Mouse (Mus musculus) MEL (cell line): ENCODE data around the gene Mst1. TPM values are rescaled to one million over a fixed set of nuclear protein-coding genes. Genes with fewer than 3 reads are reported as not detected.

Experiments
- DNase-seq: peaks from one replicate; pipeline ENCODE4 v3.0.0; 2011; ENCODE audit warnings: low read depth, low spot score
- H3K27ac ChIP-seq: 2 replicates; pipeline ENCODE4 v1.5.1; 2012; ENCODE audit warnings: low read depth, mild to moderate bottlenecking, control low read depth, low read length, moderate library complexity; ENCODE audit not compliant: control insufficient read depth
- H3K27me3 ChIP-seq, 2 experiments: fragments of 150-350 bp in 1 of 2; sonication (generic) in 1 of 2; 2 replicates each; pipeline ENCODE4 v1.6.1; 2012; ENCODE audit warnings: low read length in 2 of 2, mild to moderate bottlenecking in 2 of 2, improper control_type of control experiment in 1 of 2, moderate library complexity in 1 of 2; ENCODE audit not compliant: insufficient read depth in 2 of 2, control insufficient read depth in 1 of 2
- H3K36me3 ChIP-seq, 2 experiments: 2 replicates each; pipeline ENCODE4 v1.6.1; 2012 to 2014; ENCODE audit warnings: low read length in 2 of 2, improper control_type of control experiment in 1 of 2, inconsistent platforms in 1 of 2, mild to moderate bottlenecking in 1 of 2; ENCODE audit not compliant: insufficient read depth in 2 of 2, control insufficient read depth in 1 of 2
- H3K4me1 ChIP-seq, 2 experiments: fragments of 150-350 bp in 1 of 2; sonication (generic) in 1 of 2; 2 replicates each; pipeline ENCODE4 v1.6.1; 2012; ENCODE audit warnings: low read length in 2 of 2, improper control_type of control experiment in 1 of 2, mild to moderate bottlenecking in 1 of 2; ENCODE audit not compliant: insufficient read depth in 2 of 2, control insufficient read depth in 1 of 2
- H3K4me3 ChIP-seq, 2 experiments: fragments of 150-350 bp in 1 of 2; sonication (generic) in 1 of 2; 2 replicates each; pipeline ENCODE4 v1.5.1; 2012; ENCODE audit warnings: low read depth in 2 of 2, low read length in 2 of 2, mild to moderate bottlenecking in 2 of 2, moderate library complexity in 2 of 2, control low read depth in 1 of 2, improper control_type of control experiment in 1 of 2; ENCODE audit not compliant: control insufficient read depth in 1 of 2, insufficient read depth in 1 of 2
- H3K79me2 ChIP-seq: 2 replicates; pipeline ENCODE4 v1.6.1; 2012; ENCODE audit warnings: mild to moderate bottlenecking, low read length, moderate library complexity; ENCODE audit not compliant: control insufficient read depth, poor library complexity, insufficient read depth
- H3K9ac ChIP-seq: 2 replicates; pipeline ENCODE4 v1.6.1; 2012; ENCODE audit warnings: low read depth, mild to moderate bottlenecking, control low read depth, low read length, moderate library complexity; ENCODE audit not compliant: control insufficient read depth, poor library complexity, severe bottlenecking
- H3K9me3 ChIP-seq: fragments of 150-350 bp; sonication (generic); replicated peaks from 2 replicates; pipeline ENCODE4 v1.6.1; 2012; ENCODE audit warnings: mild to moderate bottlenecking, low read length, improper control_type of control experiment, moderate library complexity; ENCODE audit not compliant: insufficient read depth
- CTCF ChIP-seq, 3 experiments: IDR thresholded peaks in 2 of 3; conservative IDR thresholded peaks in 1 of 3; 2 replicates each; pipeline ENCODE4 v1.5.1; 2011 to 2012; ENCODE audit warnings: low read length in 3 of 3, low read depth in 2 of 3, mild to moderate bottlenecking in 2 of 3, improper control_type of control experiment in 1 of 3, inconsistent platforms in 1 of 3, mixed read lengths in 1 of 3, moderate library complexity in 1 of 3; ENCODE audit not compliant: control insufficient read depth in 1 of 3, insufficient read depth in 1 of 3, poor library complexity in 1 of 3, severe bottlenecking in 1 of 3
- EP300 ChIP-seq, 2 experiments: IDR thresholded peaks; 2 replicates each; pipeline ENCODE4 v1.6.1; 2011; ENCODE audit warnings: improper control_type of control experiment in 2 of 2, low read length in 2 of 2, low read depth in 1 of 2, mild to moderate bottlenecking in 1 of 2
- ETS1 ChIP-seq: IDR thresholded peaks from 2 replicates; pipeline ENCODE4 v1.6.1; 2012; ENCODE audit warnings: low read depth, mild to moderate bottlenecking, inconsistent platforms, low read length, improper control_type of control experiment, moderate library complexity
- GABPA ChIP-seq: IDR thresholded peaks from 2 replicates; pipeline ENCODE4 v1.6.1; 2012; ENCODE audit warnings: low read depth, mild to moderate bottlenecking, inconsistent platforms, low read length, improper control_type of control experiment, moderate library complexity
- GATA1 ChIP-seq: IDR thresholded peaks from 2 replicates; pipeline ENCODE4 v1.6.1; 2011; ENCODE audit warnings: low read depth, low read length, improper control_type of control experiment
- RCOR1 ChIP-seq: IDR thresholded peaks from 2 replicates; pipeline ENCODE4 v1.6.1; 2012; ENCODE audit warnings: low read depth, mild to moderate bottlenecking, inconsistent platforms, low read length, improper control_type of control experiment
- SIN3A ChIP-seq: IDR thresholded peaks from 2 replicates; pipeline ENCODE4 v1.6.1; 2012; ENCODE audit warnings: low read length, improper control_type of control experiment, inconsistent platforms
- SMC3 ChIP-seq: IDR thresholded peaks from 2 replicates; pipeline ENCODE4 v1.6.1; 2011; ENCODE audit warnings: low read depth, low read length, improper control_type of control experiment
- TBP ChIP-seq: IDR thresholded peaks from 2 replicates; pipeline ENCODE4 v1.8.0; 2011; ENCODE audit warnings: low read depth, low read length, improper control_type of control experiment
- UBTF ChIP-seq: IDR thresholded peaks from 2 replicates; pipeline ENCODE4 v1.6.1; 2012; ENCODE audit warnings: low read depth, mild to moderate bottlenecking, inconsistent platforms, low read length, improper control_type of control experiment, moderate library complexity, borderline replicate concordance; ENCODE audit not compliant: insufficient read depth
- ZC3H11A ChIP-seq: IDR thresholded peaks from 2 replicates; pipeline ENCODE4 v1.6.1; 2012; ENCODE audit warnings: low read depth, mild to moderate bottlenecking, inconsistent platforms, low read length, improper control_type of control experiment
- polyA plus RNA-seq, 2 experiments: library from polyadenylated mRNA; stranded (reverse) in 1 of 2; unstranded in 1 of 2; fragments of >175 nt in 1 of 2; fragments of >200 nt in 1 of 2; gene quantifications; 2 replicates each; pipeline versions ENCODE4 v1.2.1 to v1.2.4; 2012; ENCODE audit warnings: low replicate concordance in 2 of 2, low read depth in 1 of 2; ENCODE audit not compliant: insufficient read length in 2 of 2, insufficient read depth in 1 of 2, missing spikeins in 1 of 2
- total RNA-seq: library from RNA; depleted of rRNA; stranded (reverse); fragments of 300-350 nt; gene quantifications from 2 replicates; pipeline ENCODE4 v1.2.3, GENCODE M21; 2012

Mst1 gene
- total and polyA plus RNA-seq, 3 experiments: 1.6 to 10.0 TPM; not detected in 1

DNA sequence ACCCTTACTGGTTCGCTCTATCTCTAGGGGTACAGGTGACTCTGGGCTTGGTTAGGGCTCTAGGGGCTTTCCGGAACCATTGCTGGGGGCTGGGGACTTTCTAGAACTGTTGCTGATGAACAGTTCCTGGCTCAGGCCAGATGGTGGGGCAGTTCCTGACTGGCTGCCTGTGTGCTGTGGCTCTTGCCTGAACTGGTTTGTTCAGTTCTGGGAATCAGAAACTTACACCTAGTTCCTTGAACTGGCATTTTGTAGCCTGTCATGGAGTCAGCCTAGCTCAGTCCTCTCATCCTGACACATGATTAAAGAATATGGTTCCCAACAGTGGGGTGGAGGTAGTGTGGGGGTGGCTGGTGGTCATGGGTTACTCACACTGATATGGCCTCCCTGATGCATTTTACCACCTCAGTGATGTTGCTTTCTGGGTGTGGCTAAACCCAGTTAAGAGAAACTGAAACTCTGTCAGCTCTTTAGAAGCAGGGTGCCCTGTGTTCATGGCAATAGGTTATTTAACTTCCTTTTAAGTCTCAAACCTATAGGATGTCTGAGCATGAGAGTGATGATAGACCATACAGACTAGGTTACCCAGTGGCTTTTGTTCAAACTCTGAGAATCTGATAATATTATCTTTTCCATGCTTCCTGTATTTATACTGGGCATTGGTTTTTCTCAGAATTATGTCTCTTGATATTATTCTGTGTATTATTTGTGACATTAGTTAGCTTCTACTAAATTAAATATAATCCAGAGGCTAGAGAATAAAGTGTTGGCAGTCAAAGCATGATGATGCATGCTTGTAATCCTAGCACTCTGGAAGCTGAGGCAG lies 44.7 kb upstream of the Mst1 start:
- Histone ChIP-seq H3K79me2 (no peaks in the 10 kb centered on the region), H3K27ac (peak overlapping the region; percentile 88), H3K4me3 (no peak overlapping the region), H3K9ac (peak overlapping the region; percentile 21), H3K27me3 (no peaks in the 10 kb centered on the region), H3K36me3 (peaks cover 17 to 22% of the 10 kb centered on the region in 2 experiments), H3K4me1 (peaks cover 5 to 21% of the 10 kb centered on the region in 2 experiments), H3K9me3 (no peaks in the 10 kb centered on the region)
- TF ChIP-seq UBTF: no peak
- TF ChIP-seq ETS1: peak; percentile 14; the same call in 1 of the 2 replicates
- no peak for TF ChIP-seq ZC3H11A
- 0 out of 2 replicates have a peak, but pooled peaks have one; percentile 10 for TF ChIP-seq SIN3A
- TF ChIP-seq GABPA: no peak
- peak in 2 of 3 experiments; percentile 32; a peak in 3 of 6 replicates for TF ChIP-seq CTCF (IDR thresholded peaks at IDR 0.05 in 2 of 3, conservative IDR thresholded peaks at IDR 0.05 in 1 of 3; ENCODE audit: control insufficient read depth in 1 of 3, insufficient read depth in 1 of 3, low read depth in 2 of 3, low read length in 3 of 3, poor library complexity in 1 of 3, severe bottlenecking in 1 of 3)
- peak; percentile 58; the same call in 1 of the 2 replicates for TF ChIP-seq GATA1
- peak in 1 of 2 experiments; percentile 54; a peak in 3 of 4 replicates for TF ChIP-seq EP300 (IDR thresholded peaks at IDR 0.05; ENCODE audit: low read depth in 1 of 2, low read length in 2 of 2)
- 0 out of 2 replicates have a peak, but pooled peaks have one; percentile 11 for TF ChIP-seq TBP
- DNase-seq: peak; percentile 66

GRCm38 (mm10) chr9:108044751-108045492 lies 35.3 kb upstream of the Mst1 start:
- H3K27ac ChIP-seq: no peak overlapping the region
- H3K36me3 ChIP-seq: peaks cover 6 to 9% of the 10 kb centered on the region in 2 experiments
- no peaks in the 10 kb centered on the region for H3K9me3 ChIP-seq
- H3K79me2 ChIP-seq: peaks cover 10% of the 10 kb centered on the region
- H3K4me3 ChIP-seq: no peak overlapping the region
- DNase-seq: no peak
- H3K9ac ChIP-seq: no peak overlapping the region
- peaks cover 2 to 12% of the 10 kb centered on the region in 2 experiments for H3K4me1 ChIP-seq
- peak; percentile 13 to 38 (median 38); a peak in 4 of 6 replicates for TF ChIP-seq CTCF (IDR thresholded peaks at IDR 0.05 in 2 of 3, conservative IDR thresholded peaks at IDR 0.05 in 1 of 3; ENCODE audit: control insufficient read depth in 1 of 3, insufficient read depth in 1 of 3, low read depth in 2 of 3, low read length in 3 of 3, poor library complexity in 1 of 3, severe bottlenecking in 1 of 3)
- TF ChIP-seq GABPA: no peak
- peak; percentile 25 for TF ChIP-seq SMC3
- no peak for TF ChIP-seq RCOR1
- H3K27me3 ChIP-seq: no peaks in the 10 kb centered on the region
